Mouse (Mus musculus): ENCODE measurements around the gene Tpp1.
"Not testable (repeated sequence)": the region's sequence is repeated elsewhere in the genome, so short reads cannot be mapped to it uniquely, and the experiment has no call there.

The Tpp1 gene

DNA sequence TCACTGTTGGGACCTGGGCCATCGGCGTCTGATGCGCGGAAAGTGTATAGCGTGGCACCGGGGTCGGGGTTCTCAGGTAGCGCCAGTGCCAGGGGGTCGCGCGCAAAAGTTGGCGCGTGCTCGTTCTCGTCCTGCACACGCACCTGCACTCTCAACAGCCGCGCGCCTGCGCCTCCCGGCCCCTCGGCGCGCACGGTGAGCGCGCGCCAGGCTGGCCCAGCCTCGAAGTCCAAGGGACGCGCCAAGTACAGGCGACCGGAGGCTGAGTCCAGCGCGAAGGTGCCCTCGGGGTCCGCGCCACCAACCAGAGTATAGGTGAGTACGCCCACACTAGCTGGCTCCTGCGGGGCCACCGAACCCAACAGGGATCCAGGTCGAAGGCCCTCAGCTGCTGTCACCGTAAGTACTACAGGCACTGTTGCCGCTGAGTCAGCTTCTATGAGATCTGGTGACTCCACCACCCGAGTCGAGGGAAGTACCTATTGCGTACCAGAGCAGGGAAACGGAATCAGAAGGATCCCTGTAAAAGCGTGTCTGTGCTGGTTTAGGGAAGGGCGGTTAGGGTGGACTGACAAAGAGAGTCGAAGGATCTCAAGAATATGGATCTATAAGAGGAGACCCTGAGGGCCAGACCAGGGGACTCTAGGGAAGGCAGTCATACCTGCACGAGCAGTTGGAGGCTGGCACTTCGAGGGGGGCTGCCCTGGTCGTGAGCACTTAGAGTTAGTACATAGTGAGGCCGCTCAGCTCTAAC is 10.7 kb upstream of the Tpp1 start:
- no peak for DNase-seq (ENCODE audit: low spot score in 2 of 2)

DNA sequence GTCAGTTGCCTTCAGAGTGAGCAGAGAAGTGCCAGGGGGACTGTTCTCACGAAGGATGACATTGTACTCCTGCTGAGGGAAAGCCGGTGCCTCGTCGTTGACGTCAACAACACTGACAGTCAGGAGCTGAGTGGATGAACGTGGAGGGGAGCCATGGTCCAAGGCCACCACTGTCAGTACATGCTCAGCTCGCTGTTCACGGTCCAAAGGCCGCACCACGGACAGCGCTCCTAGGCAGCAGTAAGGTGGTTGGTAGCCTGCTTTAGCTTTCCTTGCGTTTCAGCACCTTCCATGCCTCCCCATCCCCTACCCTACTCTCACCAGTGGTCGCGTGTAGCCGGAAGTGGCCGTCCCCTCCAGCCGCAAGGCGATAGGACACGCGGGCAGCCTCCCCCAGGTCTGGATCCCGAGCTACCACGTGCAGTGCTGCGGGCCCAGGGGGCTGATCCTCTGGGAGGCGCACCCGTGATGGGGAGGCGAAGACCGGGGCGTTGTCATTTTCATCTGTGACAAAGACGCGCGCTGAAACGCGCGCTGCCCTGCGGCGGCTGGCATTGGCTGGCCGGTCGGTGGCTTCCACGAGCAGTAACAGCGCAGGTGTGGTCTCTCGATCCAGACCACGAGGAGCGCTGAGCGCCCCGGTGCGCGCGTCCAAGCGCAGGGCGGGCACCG is 9.9 kb upstream of the Tpp1 start:
- no peak for DNase-seq (ENCODE audit: low spot score in 2 of 2)

- no peak for DNase-seq (ENCODE audit: low spot score in 2 of 2)
Observed at GRCm38 (mm10) chr7:105753281-105753680, 1.2 kb upstream of the Tpp1 start.

DNA sequence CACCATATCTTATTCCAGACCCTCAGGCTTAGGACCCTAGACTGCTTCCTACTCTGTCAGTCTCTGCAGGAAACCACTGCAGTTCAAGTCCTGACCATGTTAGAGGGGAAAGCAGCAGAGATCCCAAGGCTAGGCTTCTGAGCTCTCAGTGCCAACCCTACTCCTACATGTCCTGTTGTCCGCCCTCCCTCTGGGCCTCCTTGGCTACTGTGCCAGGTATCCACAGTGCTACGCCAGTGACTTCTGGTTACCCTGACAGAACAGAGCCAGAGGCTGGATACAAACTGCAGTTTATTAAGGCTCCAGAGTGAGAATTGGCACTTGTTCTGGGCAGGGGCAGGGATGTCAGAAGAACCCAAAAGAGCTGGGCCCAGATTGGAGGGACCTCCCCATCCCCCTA is 681 bp upstream of the Tpp1 start:
- DNase-seq (ENCODE audit: low spot score in 2 of 2): no peak

GRCm38 (mm10) chr7:105747776-105748175 is 4.3 kb downstream of the Tpp1 start:
- no peak for DNase-seq (ENCODE audit: low spot score in 2 of 2)

GRCm38 (mm10) chr7:105743926-105744590 is 8.0 kb downstream of the Tpp1 start, which contains the start of gene Taf10:
TSS of gene Taf10 (minus strand) at chr7:105744361.
- DNase-seq (ENCODE audit: low spot score in 2 of 2): peak; percentile 92 to 93

- not testable (repeated sequence) for DNase-seq (ENCODE audit: low spot score in 2 of 2)
Observed at GRCm38 (mm10) chr7:105743246-105743925, 8.6 kb downstream of the Tpp1 start.

DNA sequence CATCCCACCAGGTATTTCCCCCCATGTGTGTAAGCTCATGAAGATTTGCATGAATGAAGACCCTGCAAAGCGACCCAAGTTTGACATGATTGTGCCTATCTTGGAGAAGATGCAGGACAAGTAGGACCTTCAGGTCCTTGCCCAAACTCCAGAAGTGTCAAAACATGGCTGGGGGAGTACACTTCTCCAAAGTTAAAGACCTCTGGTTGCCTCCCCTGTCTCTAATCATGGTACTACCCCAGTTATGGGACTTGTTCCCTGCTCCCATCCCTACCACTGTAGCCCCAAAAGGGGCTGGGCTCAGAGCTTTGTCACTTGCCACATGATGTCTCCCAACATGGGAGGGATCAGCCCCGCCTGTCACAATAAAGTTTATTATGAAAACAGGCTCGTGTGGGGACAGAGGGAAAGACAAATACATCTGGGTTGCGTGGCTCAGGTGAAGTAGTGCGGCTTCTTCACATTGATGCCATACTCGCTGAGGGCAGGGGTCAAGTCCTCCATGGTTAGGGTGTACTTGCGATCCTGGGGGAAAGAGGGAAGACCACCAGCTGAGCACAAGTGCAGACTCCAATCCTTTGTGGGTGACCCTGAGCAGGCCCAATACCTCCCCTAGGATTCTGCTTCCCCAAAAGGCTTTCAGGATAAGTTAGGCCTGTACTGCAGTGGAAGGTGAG is 9.4 kb downstream of the Tpp1 start:
- DNase-seq (ENCODE audit: low spot score in 2 of 2): not testable (repeated sequence)

DNA sequence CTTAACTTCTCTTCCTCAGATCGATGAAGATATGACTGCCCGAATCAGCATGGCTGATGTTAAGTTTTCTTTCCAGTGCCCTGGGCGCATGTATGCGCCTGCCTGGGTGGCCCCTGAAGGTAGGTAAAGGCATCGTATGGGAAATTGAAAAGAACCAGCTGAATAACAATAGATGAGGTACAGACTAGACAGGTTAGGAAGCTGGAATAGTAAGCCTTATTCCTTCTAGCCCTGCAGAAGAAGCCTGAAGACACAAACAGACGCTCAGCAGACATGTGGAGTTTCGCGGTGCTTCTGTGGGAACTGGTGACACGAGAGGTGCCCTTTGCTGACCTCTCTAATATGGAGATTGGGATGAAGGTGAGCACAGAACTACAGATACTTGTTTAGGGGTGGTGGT is 10.1 kb downstream of the Tpp1 start:
- no peak for DNase-seq (ENCODE audit: low spot score in 2 of 2)

DNA sequence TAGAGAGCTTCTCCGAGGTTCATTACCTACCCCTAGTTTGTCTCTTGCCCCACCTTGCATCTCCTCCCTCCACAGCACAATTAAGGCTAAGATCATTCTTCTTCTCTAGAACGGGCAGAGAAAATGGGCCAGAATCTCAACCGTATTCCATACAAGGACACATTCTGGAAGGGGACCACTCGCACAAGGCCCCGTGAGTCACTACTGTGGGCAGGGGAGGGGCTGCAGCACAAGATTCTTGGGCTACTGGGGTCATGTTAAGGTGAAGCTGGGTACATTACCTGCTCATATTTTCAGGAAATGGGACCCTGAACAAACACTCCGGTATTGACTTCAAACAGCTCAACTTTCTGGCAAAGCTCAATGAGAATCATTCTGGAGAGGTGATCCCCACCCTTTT is 11.2 kb downstream of the Tpp1 start:
- DNase-seq (ENCODE audit: low spot score in 2 of 2): peak in 1 of 2 experiments; percentile 20

DNA sequence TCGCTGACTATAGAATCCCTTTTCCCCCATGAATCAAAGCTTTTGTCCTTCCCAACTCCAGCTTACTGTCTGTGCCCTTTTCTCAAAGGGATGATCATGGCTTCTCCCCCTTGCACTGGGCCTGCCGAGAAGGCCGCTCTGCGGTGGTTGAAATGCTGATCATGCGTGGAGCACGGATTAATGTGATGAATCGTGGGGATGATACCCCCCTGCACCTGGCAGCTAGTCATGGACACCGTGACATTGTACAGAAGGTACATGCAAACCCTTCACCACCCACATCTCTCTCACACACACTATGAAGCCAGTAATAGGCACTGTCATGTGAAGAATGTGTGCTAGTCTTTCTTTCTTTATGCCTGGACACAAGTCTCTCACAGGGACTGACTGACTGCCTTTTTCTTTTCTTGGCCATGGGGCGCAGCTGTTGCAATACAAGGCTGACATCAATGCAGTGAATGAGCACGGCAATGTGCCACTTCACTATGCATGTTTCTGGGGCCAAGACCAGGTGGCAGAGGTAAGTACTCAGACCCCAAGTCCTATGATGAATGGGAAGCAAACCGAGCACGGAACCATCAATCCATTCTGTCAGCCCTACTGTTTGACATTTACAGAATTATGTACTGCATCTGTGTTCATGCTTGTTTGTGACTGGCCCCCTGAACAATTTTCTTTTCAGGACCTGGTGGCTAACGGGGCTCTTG is 11.8 kb downstream of the Tpp1 start:
- peak in 1 of 2 experiments; percentile 31 for DNase-seq (ENCODE audit: low spot score in 2 of 2)

GRCm38 (mm10) chr7:105738948-105739347 is 13.1 kb downstream of the Tpp1 start:
- DNase-seq (ENCODE audit: low spot score in 2 of 2): peak in 1 of 2 experiments; percentile 50

GRCm38 (mm10) chr7:105738286-105738685 is 13.7 kb downstream of the Tpp1 start:
- DNase-seq (ENCODE audit: low spot score in 2 of 2): no peak

DNA sequence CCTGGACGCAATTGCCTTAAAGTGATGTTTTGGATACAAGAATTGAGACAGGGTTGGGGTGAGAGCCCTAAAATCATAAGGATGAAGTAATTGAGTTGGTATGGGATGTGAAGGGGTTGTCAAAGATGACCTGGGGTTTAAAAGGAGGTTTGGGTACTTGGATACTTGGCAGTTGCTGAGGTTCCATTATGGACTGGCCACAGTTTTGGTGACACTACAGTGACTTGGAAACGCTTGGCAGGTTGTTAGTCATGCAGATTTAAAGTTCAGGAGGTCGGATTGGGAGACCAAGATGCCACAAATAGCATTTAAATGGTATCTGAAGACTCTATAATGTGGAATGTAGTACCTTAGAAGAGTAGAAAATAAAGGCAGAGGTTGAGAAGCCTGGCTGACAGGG is 14.4 kb downstream of the Tpp1 start:
- DNase-seq (ENCODE audit: low spot score in 2 of 2): no peak

GRCm38 (mm10) chr7:105736911-105737521 is 15.0 kb downstream of the Tpp1 start, which contains the start of gene Rrp8:
TSS of gene Rrp8 (minus strand) at chr7:105737385.
- no peak for DNase-seq (ENCODE audit: low spot score in 2 of 2)

DNA sequence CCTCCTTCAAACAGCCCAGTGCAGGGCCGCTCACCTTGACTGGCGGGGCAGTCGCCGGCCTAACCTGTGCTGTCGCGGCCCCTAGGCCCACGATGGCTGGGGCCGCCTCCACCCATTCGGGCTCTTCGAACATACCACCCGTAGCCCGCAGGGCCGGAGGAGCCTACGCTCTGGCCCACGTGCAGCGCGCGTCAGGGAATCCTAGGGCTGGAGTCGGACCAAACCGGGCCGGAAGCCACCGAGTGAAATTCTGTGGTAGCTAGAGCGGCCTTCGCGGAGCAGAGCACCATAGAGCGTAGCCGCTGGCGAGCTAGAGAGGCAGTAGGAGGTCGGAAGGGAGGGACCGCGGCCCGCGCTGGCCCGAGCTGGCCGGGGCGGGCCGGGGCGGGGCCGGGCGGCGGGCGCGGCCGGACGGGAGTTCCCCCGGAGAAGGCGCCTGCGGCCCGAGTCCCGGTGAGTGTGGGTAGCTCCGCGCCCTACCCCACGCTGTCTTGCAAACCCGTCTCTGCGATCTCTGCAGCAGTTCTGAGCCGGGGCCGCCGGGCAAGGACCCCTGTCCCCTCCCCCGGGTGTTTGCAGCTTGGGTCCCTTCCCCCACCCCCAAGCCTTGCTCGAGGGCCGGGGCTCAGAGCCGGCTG is 15.7 kb downstream of the Tpp1 start, which contains the start of gene Ilk:
Ilk (plus strand) TSS at position 329 of the 638 bp plus-strand sequence.
- peak; percentile 94 to 95 for DNase-seq (ENCODE audit: low spot score in 2 of 2)

DNA sequence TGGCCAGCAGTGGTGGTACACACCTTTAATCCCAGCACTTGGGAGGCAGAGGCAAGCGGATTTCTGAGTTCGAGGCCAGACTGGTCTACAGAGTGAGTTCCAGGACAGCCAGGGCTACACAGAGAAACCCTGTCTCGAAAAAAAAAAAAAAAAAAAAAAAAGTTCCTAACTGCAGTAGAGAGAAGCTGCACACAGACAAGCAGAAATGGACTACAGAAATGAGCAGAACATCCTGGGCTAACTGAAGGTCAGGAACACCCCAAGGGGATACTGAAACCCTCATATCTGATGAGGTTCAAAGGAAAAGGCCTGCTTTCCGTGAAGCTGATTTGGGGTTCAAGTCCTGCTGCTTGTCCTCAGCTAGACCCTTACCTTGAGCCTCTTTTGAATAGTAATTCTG is 16.6 kb downstream of the Tpp1 start:
- not testable (repeated sequence) for DNase-seq (ENCODE audit: low spot score in 2 of 2)

- DNase-seq (ENCODE audit: low spot score in 2 of 2): no peak
Observed at GRCm38 (mm10) chr7:105734826-105735225, 17.2 kb downstream of the Tpp1 start.

- DNase-seq (ENCODE audit: low spot score in 2 of 2): no peak
Observed at GRCm38 (mm10) chr7:105733836-105734235, 18.2 kb downstream of the Tpp1 start.

Measured in right cerebral cortex, postnatal 10 days (tissue).